In the genomic region with DNA sequence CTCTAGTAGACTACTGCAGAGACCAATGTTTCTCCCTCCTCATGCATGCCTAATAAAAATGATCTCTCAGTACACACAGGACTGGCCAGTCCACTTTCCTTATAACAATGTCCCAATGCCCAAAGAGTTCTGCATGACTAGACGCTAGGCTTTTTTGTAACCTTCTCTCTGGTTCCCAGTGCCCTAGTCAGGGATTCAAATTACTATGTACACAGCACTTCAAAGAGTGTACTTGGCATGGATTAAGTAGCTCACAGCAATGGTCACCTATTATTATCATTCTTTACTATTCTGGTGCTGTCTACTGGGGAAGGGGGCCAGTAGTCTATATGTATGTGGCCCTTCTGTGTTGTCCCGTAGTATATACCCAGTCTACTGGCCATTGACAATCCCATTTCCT, we compare ENCODE assay signal across 24 mouse cellular contexts. TPM values are rescaled to one million over a fixed set of nuclear protein-coding genes. Genes with fewer than 3 reads are reported as not detected.
DNase-seq lines count a peak whose midpoint lies in the region; ATAC-seq and TF ChIP-seq lines count a peak whose summit lies in the region.
"Had no signal": no experiment of that assay in that cellular context is flagged by ENCODE, and none has a peak within 500 bp of the region (broad histone marks: within the 10 kb centered on the region; RNA-seq: fewer than 3 reads in every experiment).

No protein-coding gene starts in this region.

- no peaks in the 10 kb centered on the region for H3K27me3 ChIP-seq in kidney, embryonic 14.5 days (ENCODE audit: control insufficient read depth, insufficient read depth, low read length)
- no peaks in the 10 kb centered on the region for H3K27me3 ChIP-seq in kidney, embryonic 16.5 days (ENCODE audit: insufficient read depth, low read length)
- H3K27me3 ChIP-seq in lung, postnatal 0 days (replicated peaks; ENCODE audit: insufficient read depth, low read length), result no peaks in the 10 kb centered on the region
- H3K27me3 ChIP-seq: CH12.LX; embryonic facial prominence, embryonic 12.5 days; forebrain, embryonic 13.5 days; forebrain, embryonic 15.5 days; Patski had no signal

- no peaks in the 10 kb centered on the region for H3K4me1 ChIP-seq in kidney, embryonic 14.5 days (ENCODE audit: control insufficient read depth, insufficient read depth, low read length)
- no peaks in the 10 kb centered on the region for H3K4me1 ChIP-seq in kidney, embryonic 16.5 days (ENCODE audit: insufficient read depth, low read length)
- H3K4me1 ChIP-seq in lung, postnatal 0 days (ENCODE audit: insufficient read depth, low read depth, low read length), result no peaks in the 10 kb centered on the region
- H3K4me1 ChIP-seq: embryonic facial prominence, embryonic 10.5 days; embryonic facial prominence, embryonic 12.5 days; forebrain, embryonic 13.5 days; forebrain, embryonic 15.5 days had no signal

- H3K36me3 ChIP-seq in kidney, embryonic 14.5 days (ENCODE audit: control insufficient read depth, insufficient read depth, low read length), result no peaks in the 10 kb centered on the region
- 0 out of 2 replicates have a peak, but pooled peaks cover 4% of the 10 kb centered on the region for H3K36me3 ChIP-seq in kidney, embryonic 16.5 days (ENCODE audit: insufficient read depth, low read length)
- H3K36me3 ChIP-seq in lung, postnatal 0 days (ENCODE audit: insufficient read depth, low read length), result no peaks in the 10 kb centered on the region
- H3K36me3 ChIP-seq: forebrain, embryonic 15.5 days; G1E had no signal

- no peak for TF ChIP-seq EP300 in lung, postnatal 0 days (IDR thresholded peaks at IDR 0.05)

- TF ChIP-seq CTCF in lung, postnatal 0 days (IDR thresholded peaks at IDR 0.05), result no peak

- no peak for DNase-seq in kidney, postnatal 4 days
- no peak for DNase-seq in kidney, adult 9 months
- DNase-seq in lung, postnatal 0 days (ENCODE audit: low spot score), result peak; percentile 15
- DNase-seq in lung, postnatal 10 days, result no peak
- DNase-seq: adrenal gland, adult 8-10 months; adrenal gland, postnatal 14 days; adrenal gland, postnatal 36 days; B cell, adult 2 months; cerebellum, adult 11-12 months; cerebellum, adult 2 months; cerebellum, adult 9-10 months; cerebellum, postnatal 10 days; cerebellum, postnatal 25 days had no signal

- WGBS in kidney, embryonic 14.5 days, result 64% methylated on average over 2 of the region's 2 CpGs
- WGBS in kidney, embryonic 16.5 days, result 62% methylated on average over 2 of the region's 2 CpGs
- WGBS in lung, postnatal 0 days, result 67% methylated on average over 2 of the region's 2 CpGs

- no peak overlapping the region for H3K4me2 ChIP-seq in kidney, embryonic 14.5 days (replicated peaks; ENCODE audit: low read depth, low read length)
- H3K4me2 ChIP-seq in kidney, embryonic 16.5 days (replicated peaks; ENCODE audit: low read depth, low read length), result no peak overlapping the region
- H3K4me2 ChIP-seq in lung, postnatal 0 days (replicated peaks; ENCODE audit: low read depth, low read length), result no peak overlapping the region
- H3K4me2 ChIP-seq: embryonic facial prominence, embryonic 12.5 days; forebrain, embryonic 13.5 days; forebrain, embryonic 15.5 days had no signal

- H3K9ac ChIP-seq in kidney, embryonic 14.5 days (ENCODE audit: low read depth, low read length), result no peak overlapping the region
- H3K9ac ChIP-seq in kidney, embryonic 16.5 days (replicated peaks; ENCODE audit: low read length), result no peak overlapping the region
- no peak overlapping the region for H3K9ac ChIP-seq in lung, postnatal 0 days (replicated peaks; ENCODE audit: low read depth)
- H3K9ac ChIP-seq: embryonic facial prominence, embryonic 12.5 days; forebrain, embryonic 13.5 days; forebrain, embryonic 15.5 days had no signal

- no peaks in the 10 kb centered on the region for H3K9me3 ChIP-seq in kidney, embryonic 14.5 days (ENCODE audit: control insufficient read depth, low read length)
- H3K9me3 ChIP-seq in kidney, embryonic 16.5 days (ENCODE audit: low read length), result peaks cover 10% of the 10 kb centered on the region; the same call in 1 of the 2 replicates
- no peaks in the 10 kb centered on the region for H3K9me3 ChIP-seq in lung, postnatal 0 days (ENCODE audit: low read length)
- H3K9me3 ChIP-seq: embryonic facial prominence, embryonic 12.5 days; forebrain, embryonic 15.5 days; G1E had no signal

- H3K27ac ChIP-seq in kidney, embryonic 14.5 days (ENCODE audit: low read depth, low read length), result no peak overlapping the region
- H3K27ac ChIP-seq in kidney, embryonic 16.5 days (ENCODE audit: low read length), result no peak overlapping the region
- no peak overlapping the region for H3K27ac ChIP-seq in lung, postnatal 0 days (ENCODE audit: low read length)
- H3K27ac ChIP-seq: embryonic facial prominence, embryonic 10.5 days; embryonic facial prominence, embryonic 12.5 days; forebrain, embryonic 13.5 days; forebrain, embryonic 15.5 days had no signal

- peak; percentile 73; the same call in 1 of the 2 replicates for ATAC-seq in kidney, embryonic 14.5 days (ENCODE audit: low FRiP score, low TSS enrichment)
- ATAC-seq in kidney, embryonic 16.5 days (ENCODE audit: low FRiP score, low TSS enrichment), result peak; percentile 61; the same call in 1 of the 2 replicates
- ATAC-seq in lung, postnatal 0 days, result no peak
- ATAC-seq: activated CD4-positive, CD25-positive, alpha-beta regulatory T cell, adult 4 months; CD4-positive, CD25-positive, alpha-beta regulatory T cell, adult 4 months; forebrain, embryonic 13.5 days; forebrain, embryonic 15.5 days; Patski had no signal

- no peak overlapping the region for H3K4me3 ChIP-seq in kidney, embryonic 14.5 days (ENCODE audit: low read length)
- H3K4me3 ChIP-seq in kidney, embryonic 16.5 days (ENCODE audit: low read length), result no peak overlapping the region
- no peak overlapping the region for H3K4me3 ChIP-seq in lung, postnatal 0 days (ENCODE audit: low read depth, low read length)
- H3K4me3 ChIP-seq: embryonic facial prominence, embryonic 10.5 days; embryonic facial prominence, embryonic 12.5 days; forebrain, embryonic 13.5 days; forebrain, embryonic 15.5 days had no signal

RNA-seq across cellular contexts. Expression of gene Enpp3, which starts 40.8 kb away (rescaled TPM):
- 4.3 and 4.4 TPM in 2 replicates for polyA plus RNA-seq in kidney, embryonic 14.5 days (2014; fragmentation: Nextera tagmentation; extraction: Ambion mirVana)
- polyA plus RNA-seq in kidney, embryonic 16.5 days (2015; fragmentation: Nextera tagmentation; extraction: Ambion mirVana), result 4.4 and 6.7 TPM in 2 replicates
- polyA plus RNA-seq in lung, postnatal 0 days (2015; fragmentation: Nextera tagmentation; extraction: Ambion mirVana), result 1.2 and 1.4 TPM in 2 replicates
- polyA plus RNA-seq: G1E had no signal
